Mouse (Mus musculus): ENCODE data around the gene Mtg2.

The Mtg2 gene

GRCm38 (mm10) chr2:180070481-180071453, at the start of gene Mtg2:
Gene Mtg2 (plus strand): TSS chr2:180070588.
- DNase-seq, result peak; percentile 94

- no peak for DNase-seq
Measured at GRCm38 (mm10) chr2:180020919-180021318, 49.5 kb upstream of the Mtg2 start.

- no peak for DNase-seq
Measured at GRCm38 (mm10) chr2:180022751-180023150, 47.6 kb upstream of the Mtg2 start.

GRCm38 (mm10) chr2:180024401-180025098, 45.8 kb upstream of the Mtg2 start, which contains the start of gene Lsm14b:
Gene Lsm14b (plus strand): TSS chr2:180024987.
- peak; percentile 100 for DNase-seq

GRCm38 (mm10) chr2:180025135-180025860, 45.1 kb upstream of the Mtg2 start:
- peak; percentile 81 for DNase-seq

GRCm38 (mm10) chr2:180025861-180026200, 44.6 kb upstream of the Mtg2 start:
- DNase-seq, result no peak

GRCm38 (mm10) chr2:180027768-180028167, 42.6 kb upstream of the Mtg2 start:
- DNase-seq, result no peak

- no peak for DNase-seq
Measured at GRCm38 (mm10) chr2:180031270-180031669, 39.1 kb upstream of the Mtg2 start.

GRCm38 (mm10) chr2:180032925-180033324, 37.5 kb upstream of the Mtg2 start:
- DNase-seq, result no peak

GRCm38 (mm10) chr2:180033956-180034355, 36.4 kb upstream of the Mtg2 start:
- DNase-seq, result no peak

- no peak for DNase-seq
Measured at GRCm38 (mm10) chr2:180034753-180035152, 35.6 kb upstream of the Mtg2 start.

GRCm38 (mm10) chr2:180040406-180040805, 30.0 kb upstream of the Mtg2 start:
- no peak for DNase-seq

- DNase-seq, result peak; percentile 67
Measured at GRCm38 (mm10) chr2:180041577-180042255, 28.7 kb upstream of the Mtg2 start.

- DNase-seq, result peak; percentile 92
Measured at GRCm38 (mm10) chr2:180042256-180042857, 28.0 kb upstream of the Mtg2 start, which contains the start of the genes Psma7 and Ss18l1. Gene Psma7 (minus strand): TSS chr2:180042433. Gene Ss18l1 (plus strand): TSS chr2:180042509.

- peak; percentile 77 for DNase-seq
Measured at GRCm38 (mm10) chr2:180042858-180043515, 27.4 kb upstream of the Mtg2 start.

- peak; percentile 56 for DNase-seq
Measured at GRCm38 (mm10) chr2:180045283-180045682, 25.1 kb upstream of the Mtg2 start.

GRCm38 (mm10) chr2:180047580-180047979, 22.8 kb upstream of the Mtg2 start:
- no peak for DNase-seq

- DNase-seq, result no peak
Measured at GRCm38 (mm10) chr2:180047980-180048635, 22.3 kb upstream of the Mtg2 start.

GRCm38 (mm10) chr2:180050986-180051385, 19.4 kb upstream of the Mtg2 start:
- DNase-seq, result peak; percentile 89

GRCm38 (mm10) chr2:180051986-180052733, 18.2 kb upstream of the Mtg2 start:
- peak; percentile 63 for DNase-seq
